Mouse (Mus musculus) lung, postnatal 0 days (tissue): Measurements from ENCODE around the gene Actr3. TPM values are rescaled to one million over a fixed set of nuclear protein-coding genes. Genes with fewer than 3 reads are reported as not detected.

Experiments used
- ATAC-seq: fragments of 200-750 bp; cut with Nextera tagmentation; 2 replicates; pipeline ENCODE4 v1.8.0; 2017; ENCODE audit warnings: moderate library complexity
- DNase-seq: peaks from one replicate; pipeline ENCODE4 v3.0.0-alpha.2; 2016; ENCODE audit warnings: low spot score
- H3K27ac ChIP-seq: fragments of 300-500 bp; sonication (generic); 2 replicates; pipeline ENCODE4 v1.5.1; 2014; ENCODE audit warnings: antibody characterized with exemption, mild to moderate bottlenecking, low read length, mixed read lengths
- H3K27me3 ChIP-seq: fragments of 300-500 bp; sonication (generic); replicated peaks from 2 replicates; pipeline ENCODE4 v1.6.1; 2014; ENCODE audit warnings: low read length, mixed read lengths; ENCODE audit not compliant: insufficient read depth
- H3K36me3 ChIP-seq: fragments of 300-500 bp; sonication (generic); 2 replicates; pipeline ENCODE4 v1.6.1; 2014; ENCODE audit warnings: low read length, mixed read lengths; ENCODE audit not compliant: insufficient read depth
- H3K4me1 ChIP-seq: fragments of 300-500 bp; sonication (generic); 2 replicates; pipeline ENCODE4 v1.6.1; 2014; ENCODE audit warnings: antibody characterized with exemption, low read depth, low read length, mixed read lengths; ENCODE audit not compliant: insufficient read depth
- H3K4me2 ChIP-seq: fragments of 300-500 bp; sonication (generic); replicated peaks from 2 replicates; pipeline ENCODE4 v1.6.1; 2014; ENCODE audit warnings: low read depth, mild to moderate bottlenecking, low read length, moderate library complexity, mixed read lengths
- H3K4me3 ChIP-seq: fragments of 300-500 bp; sonication (generic); 2 replicates; pipeline ENCODE4 v1.5.1; 2014; ENCODE audit warnings: low read depth, low read length
- H3K9ac ChIP-seq: fragments of 300-500 bp; sonication (generic); replicated peaks from 2 replicates; pipeline ENCODE4 v1.6.1; 2014; ENCODE audit warnings: low read depth, mild to moderate bottlenecking
- H3K9me3 ChIP-seq: fragments of 300-500 bp; sonication (generic); 2 replicates; pipeline ENCODE4 v1.6.1; 2016; ENCODE audit warnings: low read length, mixed read lengths
- CTCF ChIP-seq: IDR thresholded peaks from 2 replicates; pipeline ENCODE4 v1.5.1; 2016; ENCODE audit warnings: antibody characterized with exemption, mild to moderate bottlenecking
- EP300 ChIP-seq: IDR thresholded peaks from 2 replicates; pipeline ENCODE4 v1.6.1; 2016; ENCODE audit warnings: antibody characterized with exemption, mild to moderate bottlenecking, control low read depth
- whole genome bisulfite sequencing: fragments of 180-500 bp; shearing (Covaris S2); extraction: QIAGEN DNeasy Blood & Tissue Kit; methylation state at CpG from one replicate; pipeline ENCODE4 v1.1.7; 2014; 5-methylcytosine and 5-hydroxymethylcytosine counted together
- polyA plus RNA-seq: library from polyadenylated mRNA; unstranded; fragments of >200 nt; fragmentation: Nextera tagmentation; extraction: Ambion mirVana; gene quantifications from 2 replicates; pipeline ENCODE4 v1.2.1, GENCODE M21; 2015

Actr3 gene
- polyA plus RNA-seq, 1 experiment from 2014 or later, result 205 TPM

- H3K36me3 ChIP-seq, result no peaks in the 10 kb centered on the region
- no peak overlapping the region for H3K4me2 ChIP-seq
- DNase-seq (no peak), ATAC-seq (no peak)
- H3K27ac ChIP-seq, result no peak overlapping the region
- no peak overlapping the region for H3K4me3 ChIP-seq
- WGBS, result 87% methylated on average over 5 of the region's 5 CpGs
- H3K27me3 ChIP-seq, result no peaks in the 10 kb centered on the region
- TF ChIP-seq CTCF (no peak), EP300 (no peak)
- H3K9ac ChIP-seq, result no peak overlapping the region
- H3K4me1 ChIP-seq, result no peaks in the 10 kb centered on the region
- H3K9me3 ChIP-seq, result no peaks in the 10 kb centered on the region
Observed at GRCm38 (mm10) chr1:125350843-125351242, 84.7 kb downstream of the Actr3 start.

DNA sequence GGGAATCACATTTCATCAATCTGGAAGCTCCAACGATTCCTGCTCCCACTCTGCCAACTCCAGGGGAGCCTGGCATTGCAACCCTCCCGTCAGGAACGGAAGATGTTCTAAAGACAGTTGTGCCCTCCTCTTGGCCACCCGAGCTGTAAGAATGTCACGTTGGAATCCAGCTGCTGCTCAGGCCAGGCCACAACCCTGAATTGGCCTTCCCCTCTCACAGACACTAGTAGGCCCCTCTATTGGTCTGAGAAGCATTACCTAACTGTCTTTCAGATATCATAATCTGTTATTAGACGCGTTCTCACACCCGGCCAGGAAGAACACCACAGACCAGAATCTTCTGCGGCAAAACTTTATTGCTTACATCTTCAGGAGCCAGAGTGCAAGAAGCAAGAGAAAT is 89.7 kb downstream of the Actr3 start:
- H3K27ac ChIP-seq, result no peak overlapping the region
- WGBS, result 89% methylated on average over 9 of the region's 9 CpGs
- H3K4me2 ChIP-seq, result no peak overlapping the region
- no peaks in the 10 kb centered on the region for H3K27me3 ChIP-seq
- H3K4me3 ChIP-seq, result no peak overlapping the region
- DNase-seq (no peak), ATAC-seq (no peak)
- H3K36me3 ChIP-seq, result no peaks in the 10 kb centered on the region
- H3K9ac ChIP-seq, result no peak overlapping the region
- H3K9me3 ChIP-seq, result no peaks in the 10 kb centered on the region
- TF ChIP-seq EP300 (no peak), CTCF (no peak)
- no peaks in the 10 kb centered on the region for H3K4me1 ChIP-seq

GRCm38 (mm10) chr1:125345448-125345847 is 90.1 kb downstream of the Actr3 start:
- no peak overlapping the region for H3K4me2 ChIP-seq
- WGBS, result 91% methylated on average over 6 of the region's 6 CpGs
- ATAC-seq, result no peak
- no peaks in the 10 kb centered on the region for H3K9me3 ChIP-seq
- no peaks in the 10 kb centered on the region for H3K27me3 ChIP-seq
- H3K9ac ChIP-seq, result no peak overlapping the region
- H3K4me1 ChIP-seq, result no peaks in the 10 kb centered on the region
- TF ChIP-seq EP300 (no peak), CTCF (no peak)
- no peak overlapping the region for H3K27ac ChIP-seq
- no peaks in the 10 kb centered on the region for H3K36me3 ChIP-seq
- no peak for DNase-seq
- no peak overlapping the region for H3K4me3 ChIP-seq

GRCm38 (mm10) chr1:125343105-125343504 is 92.4 kb downstream of the Actr3 start:
- Histone ChIP-seq H3K27ac (no peak overlapping the region), H3K4me1 (no peaks in the 10 kb centered on the region), H3K9me3 (no peaks in the 10 kb centered on the region), H3K9ac (no peak overlapping the region), H3K27me3 (no peaks in the 10 kb centered on the region), H3K36me3 (no peaks in the 10 kb centered on the region), H3K4me3 (no peak overlapping the region), H3K4me2 (no peak overlapping the region)
- WGBS, result 66% methylated on average over 2 of the region's 2 CpGs
- TF ChIP-seq CTCF (no peak), EP300 (no peak)
- ATAC-seq, result no peak
- DNase-seq, result no peak

Other genes starting within 250 kb of the Actr3 start
- gene Slc35f5, start 124.9 kb upstream of the Actr3 start, polyA plus RNA-seq, result 50.9 and 53.5 TPM in 2 replicates
- gene Gpr39, start 241.3 kb upstream of the Actr3 start, polyA plus RNA-seq, result 3.7 and 5.4 TPM in 2 replicates